Mouse (Mus musculus) midbrain, embryonic 13.5 days (tissue): Measurements from ENCODE around the gene Slc25a39. TPM values are rescaled to one million over a fixed set of nuclear protein-coding genes. Genes with fewer than 3 reads are reported as not detected.

Source experiments
- ATAC-seq: fragments of 200-750 bp; cut with Nextera tagmentation; 2 replicates; pipeline ENCODE4 v1.8.0; 2017; ENCODE audit warnings: mild to moderate bottlenecking, moderate TSS enrichment, moderate library complexity
- H3K27ac ChIP-seq: fragments of 300-500 bp; sonication (generic); 2 replicates; pipeline ENCODE4 v1.5.1; 2015; ENCODE audit warnings: inconsistent platforms, mild to moderate bottlenecking, moderate library complexity
- H3K27me3 ChIP-seq: fragments of 300-500 bp; sonication (generic); 2 replicates; pipeline ENCODE4 v1.6.1; 2015; ENCODE audit warnings: mild to moderate bottlenecking, inconsistent platforms
- H3K36me3 ChIP-seq: fragments of 300-500 bp; sonication (generic); 2 replicates; pipeline ENCODE4 v1.6.1; 2015; ENCODE audit warnings: mild to moderate bottlenecking, inconsistent platforms
- H3K4me1 ChIP-seq: fragments of 300-500 bp; sonication (generic); replicated peaks from 2 replicates; pipeline ENCODE4 v1.6.1; 2015; ENCODE audit warnings: inconsistent platforms
- H3K4me2 ChIP-seq: fragments of 300-500 bp; sonication (generic); replicated peaks from 2 replicates; pipeline ENCODE4 v1.6.1; 2015; ENCODE audit warnings: moderate library complexity, mild to moderate bottlenecking, inconsistent platforms
- H3K4me3 ChIP-seq: fragments of 300-500 bp; sonication (generic); replicated peaks from 2 replicates; pipeline ENCODE4 v1.5.1; 2015; ENCODE audit warnings: mild to moderate bottlenecking, inconsistent platforms
- H3K9ac ChIP-seq: fragments of 300-500 bp; sonication (generic); replicated peaks from 2 replicates; pipeline ENCODE4 v1.6.1; 2015; ENCODE audit warnings: mild to moderate bottlenecking, inconsistent platforms
- H3K9me3 ChIP-seq: fragments of 300-500 bp; sonication (generic); 2 replicates; pipeline ENCODE4 v1.6.1; 2016; ENCODE audit warnings: mild to moderate bottlenecking, inconsistent platforms
- WGBS: fragments of 180-500 bp; shearing (Covaris S2); methylation state at CpG from one replicate; pipeline ENCODE4 v1.1.7; 2015; 5-methylcytosine and 5-hydroxymethylcytosine counted together
- polyA plus RNA-seq: library from polyadenylated mRNA; unstranded; fragments of >200 nt; fragmentation: Nextera tagmentation; extraction: Ambion mirVana; gene quantifications from 2 replicates; pipeline ENCODE4 v1.2.1, GENCODE M21; 2015

Gene Slc25a39
- polyA plus RNA-seq, 1 experiment from 2014 or later = 154 TPM

DNA sequence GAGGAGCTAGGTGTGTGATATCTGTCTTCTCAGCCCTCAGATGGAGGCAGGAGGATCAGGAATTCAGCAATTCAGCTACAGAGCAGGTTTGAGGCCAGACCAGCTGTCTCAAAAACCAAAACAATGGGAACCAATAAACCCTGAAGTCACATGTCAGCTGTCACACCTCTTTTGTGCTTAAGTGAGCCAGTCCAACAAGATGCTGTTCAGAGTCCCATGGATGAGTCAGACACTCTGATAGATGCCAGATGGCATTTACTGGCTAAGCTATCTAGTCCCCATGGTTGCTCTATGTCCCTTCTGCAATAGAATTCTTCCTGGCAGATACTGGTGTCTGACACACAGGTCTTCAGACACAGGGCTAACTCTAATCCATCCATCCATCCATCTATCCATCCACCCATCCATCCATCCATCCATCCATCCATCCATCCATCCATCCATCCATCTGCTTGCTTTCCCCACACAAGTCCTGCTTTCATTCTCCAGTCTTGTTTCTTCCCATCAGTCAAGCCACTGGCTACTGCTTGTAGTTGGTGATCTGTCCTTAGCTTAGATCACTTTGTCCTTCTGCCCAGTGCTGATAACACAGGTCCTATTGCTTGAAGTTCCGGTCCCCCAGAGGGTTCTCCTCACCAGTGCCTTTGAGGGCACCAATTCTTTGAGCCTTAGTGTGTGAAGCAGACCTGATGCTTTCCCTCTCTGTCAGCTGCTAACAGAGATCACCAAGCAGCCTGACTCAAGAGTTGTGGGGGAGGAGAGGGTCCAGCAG is 24.2 kb downstream of the Slc25a39 start:
- Histone ChIP-seq H3K36me3 (no peaks in the 10 kb centered on the region), H3K27me3 (no peaks in the 10 kb centered on the region), H3K27ac (no peak overlapping the region), H3K9me3 (no peaks in the 10 kb centered on the region), H3K4me2 (no peak overlapping the region), H3K9ac (no peak overlapping the region), H3K4me1 (no peaks in the 10 kb centered on the region), H3K4me3 (no peak overlapping the region)
- WGBS = 95% methylated on average over 1 of the region's 1 CpGs
- ATAC-seq = no peak

- Histone ChIP-seq H3K27ac (no peak overlapping the region), H3K4me3 (no peak overlapping the region), H3K9me3 (no peaks in the 10 kb centered on the region), H3K9ac (no peak overlapping the region), H3K4me1 (no peaks in the 10 kb centered on the region), H3K27me3 (no peaks in the 10 kb centered on the region), H3K36me3 (no peaks in the 10 kb centered on the region), H3K4me2 (no peak overlapping the region)
- 87% methylated on average over 3 of the region's 3 CpGs for WGBS
- ATAC-seq = no peak
These were observed 25.0 kb downstream of the Slc25a39 start for GRCm38 (mm10) chr11:102382794-102383193.

- Histone ChIP-seq H3K27me3 (no peaks in the 10 kb centered on the region), H3K27ac (no peak overlapping the region), H3K4me2 (no peak overlapping the region), H3K4me1 (peaks cover 2% of the 10 kb centered on the region), H3K36me3 (no peaks in the 10 kb centered on the region), H3K9ac (no peak overlapping the region), H3K9me3 (no peaks in the 10 kb centered on the region), H3K4me3 (no peak overlapping the region)
- 51% methylated on average over 4 of the region's 4 CpGs for WGBS
- no peak for ATAC-seq
These were observed 26.2 kb downstream of the Slc25a39 start for GRCm38 (mm10) chr11:102381341-102382100.

DNA sequence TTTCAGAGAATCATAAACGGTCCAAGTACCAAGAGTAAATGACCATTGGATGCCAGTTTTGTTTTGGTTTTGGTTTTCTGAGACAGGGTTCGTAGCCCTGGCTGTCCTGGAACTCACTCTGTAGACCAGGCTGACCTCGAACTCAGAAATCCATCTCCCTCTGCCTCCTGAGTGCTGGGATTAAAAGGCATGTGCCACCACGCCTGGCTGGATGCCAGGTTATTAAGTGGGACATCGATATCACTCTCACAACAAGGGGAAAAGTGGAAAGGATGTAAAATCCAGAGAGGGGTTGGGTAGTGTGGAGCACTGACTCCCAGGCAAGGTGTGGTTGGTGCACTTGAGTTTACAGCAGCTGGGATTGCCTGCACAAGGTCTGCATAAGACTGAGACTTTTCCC is 27.7 kb downstream of the Slc25a39 start:
- Histone ChIP-seq H3K27me3 (peaks cover 2% of the 10 kb centered on the region; the same call in 1 of the 2 replicates), H3K4me3 (no peak overlapping the region), H3K9me3 (no peaks in the 10 kb centered on the region), H3K36me3 (no peaks in the 10 kb centered on the region), H3K27ac (no peak overlapping the region), H3K9ac (no peak overlapping the region), H3K4me1 (peaks cover 16% of the 10 kb centered on the region), H3K4me2 (no peak overlapping the region)
- WGBS = 82% methylated on average over 5 of the region's 5 CpGs
- no peak for ATAC-seq

GRCm38 (mm10) chr11:102377186-102377585 is 30.6 kb downstream of the Slc25a39 start:
- peaks cover 8% of the 10 kb centered on the region for H3K27me3 ChIP-seq
- no peak overlapping the region for H3K4me2 ChIP-seq
- no peaks in the 10 kb centered on the region for H3K9me3 ChIP-seq
- ATAC-seq = no peak
- H3K9ac ChIP-seq = no peak overlapping the region
- no peaks in the 10 kb centered on the region for H3K36me3 ChIP-seq
- no peak overlapping the region for H3K4me3 ChIP-seq
- H3K27ac ChIP-seq = no peak overlapping the region
- H3K4me1 ChIP-seq = peaks cover 18% of the 10 kb centered on the region
- 69% methylated on average over 12 of the region's 12 CpGs for WGBS

DNA sequence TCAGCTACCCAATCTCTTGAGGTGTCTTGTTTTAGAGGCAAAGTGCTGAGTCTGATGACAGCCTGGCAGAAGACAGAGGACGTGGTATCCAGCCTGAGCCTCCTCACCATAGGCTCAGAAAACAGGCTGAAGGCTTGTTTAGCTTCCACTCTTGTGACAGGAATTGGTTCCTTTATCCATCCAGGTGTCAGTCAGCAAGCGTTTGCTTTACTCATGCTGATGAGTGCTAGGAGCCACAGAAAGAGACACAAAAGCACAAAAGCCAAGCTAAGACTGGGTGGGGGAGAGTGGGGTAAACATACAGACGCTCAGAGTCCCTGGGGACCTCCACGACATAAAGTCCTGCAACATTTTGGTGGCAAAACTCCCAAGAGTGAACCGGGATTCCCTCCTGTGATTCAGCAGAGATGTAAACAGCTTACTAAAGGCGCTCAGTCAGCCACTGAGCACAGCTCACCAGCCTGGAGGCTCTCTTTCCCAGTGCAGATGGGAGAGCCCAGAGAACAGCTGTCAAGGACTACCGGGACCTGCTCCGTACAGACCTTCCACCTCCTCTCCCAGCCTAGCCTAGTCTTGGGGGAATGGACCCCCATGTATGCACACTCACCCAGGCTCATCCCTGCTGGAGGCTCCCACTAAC is 31.4 kb downstream of the Slc25a39 start:
- no peaks in the 10 kb centered on the region for H3K36me3 ChIP-seq
- H3K9ac ChIP-seq = 0 out of 2 replicates have a peak overlapping the region, but pooled peaks have one; percentile 5
- peaks cover 18% of the 10 kb centered on the region for H3K4me1 ChIP-seq
- H3K4me3 ChIP-seq = peak overlapping the region; percentile 4; the same call in 1 of the 2 replicates
- no peaks in the 10 kb centered on the region for H3K9me3 ChIP-seq
- H3K27ac ChIP-seq = 0 out of 2 replicates have a peak overlapping the region, but pooled peaks have one; percentile 7
- H3K27me3 ChIP-seq = peaks cover 8% of the 10 kb centered on the region
- ATAC-seq = no peak
- H3K4me2 ChIP-seq = peak overlapping the region; percentile 37
- 5% methylated on average over 8 of the region's 8 CpGs for WGBS

DNA sequence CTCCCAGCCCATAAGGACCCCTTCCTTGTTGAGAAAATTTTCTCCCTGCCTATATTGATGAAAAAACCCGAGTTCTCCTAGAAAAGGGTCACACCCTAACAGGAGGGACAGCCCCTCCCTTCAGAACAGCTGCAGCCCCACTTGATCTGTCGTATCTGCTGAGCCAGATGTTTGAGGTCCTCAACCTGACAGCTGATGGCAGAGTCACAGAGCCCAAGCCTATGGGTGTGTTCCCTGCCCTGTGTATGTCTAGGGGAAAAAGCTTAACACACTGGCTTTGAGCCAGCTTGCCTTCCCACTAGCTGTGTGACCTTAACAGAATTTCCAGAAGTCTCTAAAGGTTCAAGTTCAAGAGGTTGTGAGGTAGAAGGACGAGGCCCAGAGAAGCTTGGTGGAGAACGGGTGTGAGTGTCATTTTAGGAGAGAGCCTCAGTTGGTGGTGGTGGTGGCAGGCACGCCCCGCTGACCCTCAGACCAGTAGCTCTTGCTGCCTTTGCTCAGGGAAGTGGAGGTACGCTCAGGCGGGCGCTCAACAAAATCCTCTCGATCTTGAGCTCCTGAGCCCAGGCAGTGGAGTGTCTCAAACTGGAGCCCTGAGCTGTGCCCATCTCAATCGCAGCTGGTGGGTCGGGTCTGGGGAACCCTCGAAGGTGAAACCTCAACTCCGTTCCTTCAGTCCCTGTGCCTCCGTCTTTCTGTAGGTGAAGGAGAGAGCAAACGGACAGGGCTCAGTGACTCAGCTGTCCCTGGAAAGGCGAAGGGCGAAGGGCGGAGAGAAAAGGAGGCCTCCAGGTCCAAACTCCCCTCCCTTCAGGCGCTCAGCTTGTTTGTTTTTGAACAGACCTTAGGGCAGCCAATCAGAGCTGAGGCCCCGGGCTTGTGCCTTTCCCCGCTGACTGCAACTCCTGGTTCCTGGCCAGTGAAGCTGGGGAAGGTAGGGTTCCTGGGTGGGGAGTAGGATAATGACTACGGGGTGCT is 32.3 kb downstream of the Slc25a39 start:
- Histone ChIP-seq H3K9ac (peak overlapping the region; percentile 40; the same call in 1 of the 2 replicates), H3K4me1 (peaks cover 18% of the 10 kb centered on the region), H3K36me3 (no peaks in the 10 kb centered on the region), H3K4me2 (peak overlapping the region; percentile 37), H3K9me3 (no peaks in the 10 kb centered on the region), H3K27ac (no peak overlapping the region), H3K27me3 (peaks cover 8% of the 10 kb centered on the region), H3K4me3 (peak overlapping the region; percentile 4)
- ATAC-seq = peak; percentile 43; the same call in 1 of the 2 replicates
- 5% methylated on average over 23 of the region's 23 CpGs for WGBS

- Histone ChIP-seq H3K4me3 (no peak overlapping the region), H3K9me3 (no peaks in the 10 kb centered on the region), H3K4me1 (peaks cover 18% of the 10 kb centered on the region), H3K27ac (no peak overlapping the region), H3K4me2 (no peak overlapping the region), H3K27me3 (peaks cover 8% of the 10 kb centered on the region), H3K9ac (no peak overlapping the region), H3K36me3 (no peaks in the 10 kb centered on the region)
- WGBS = 73% methylated on average over 7 of the region's 7 CpGs
- no peak for ATAC-seq
These were observed 33.5 kb downstream of the Slc25a39 start for GRCm38 (mm10) chr11:102374108-102374725.

GRCm38 (mm10) chr11:102373646-102374045 is 34.1 kb downstream of the Slc25a39 start:
- 23% methylated on average over 2 of the region's 2 CpGs for WGBS
- Histone ChIP-seq H3K4me1 (peaks cover 18% of the 10 kb centered on the region), H3K4me3 (no peak overlapping the region), H3K4me2 (no peak overlapping the region), H3K27me3 (peaks cover 8% of the 10 kb centered on the region), H3K9ac (no peak overlapping the region), H3K36me3 (no peaks in the 10 kb centered on the region), H3K9me3 (no peaks in the 10 kb centered on the region), H3K27ac (no peak overlapping the region)
- ATAC-seq = no peak

DNA sequence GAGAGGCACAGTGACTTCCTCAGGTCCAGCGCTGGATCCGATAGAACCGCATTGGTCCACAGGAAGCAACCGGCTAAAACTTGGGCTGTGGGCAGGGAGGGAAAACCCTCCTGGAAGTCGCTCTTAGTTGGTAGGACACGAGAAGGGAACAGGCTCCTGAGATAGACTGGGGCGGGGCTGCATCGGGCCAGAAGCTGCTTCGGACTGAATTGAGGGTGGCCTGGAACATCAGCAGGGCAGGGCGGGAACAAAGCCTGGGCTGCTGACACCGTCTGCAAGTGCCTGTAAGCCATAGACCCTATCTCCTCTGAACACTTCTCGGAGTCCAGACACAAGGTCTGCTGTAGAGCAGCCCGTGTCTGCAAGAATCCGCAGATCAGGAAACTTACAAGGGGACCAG is 34.8 kb downstream of the Slc25a39 start:
- peaks cover 10% of the 10 kb centered on the region for H3K27me3 ChIP-seq
- no peaks in the 10 kb centered on the region for H3K36me3 ChIP-seq
- no peak overlapping the region for H3K27ac ChIP-seq
- H3K4me3 ChIP-seq = no peak overlapping the region
- WGBS = 35% methylated on average over 14 of the region's 14 CpGs
- H3K4me2 ChIP-seq = no peak overlapping the region
- H3K9me3 ChIP-seq = no peaks in the 10 kb centered on the region
- peaks cover 18% of the 10 kb centered on the region for H3K4me1 ChIP-seq
- no peak for ATAC-seq
- no peak overlapping the region for H3K9ac ChIP-seq
